Mouse (Mus musculus): ENCODE measurements around the gene Paxx.

Paxx gene

GRCm38 (mm10) chr2:25460551-25461309, at the start of gene Paxx:
Gene Paxx, minus strand, starts transcription at chr2:25461094.
- no peak; the same call in 1 of the 2 replicates for TF ChIP-seq GATA4 (IDR thresholded peaks at IDR 0.05; ENCODE audit: insufficient replicate concordance, low read length)

DNA sequence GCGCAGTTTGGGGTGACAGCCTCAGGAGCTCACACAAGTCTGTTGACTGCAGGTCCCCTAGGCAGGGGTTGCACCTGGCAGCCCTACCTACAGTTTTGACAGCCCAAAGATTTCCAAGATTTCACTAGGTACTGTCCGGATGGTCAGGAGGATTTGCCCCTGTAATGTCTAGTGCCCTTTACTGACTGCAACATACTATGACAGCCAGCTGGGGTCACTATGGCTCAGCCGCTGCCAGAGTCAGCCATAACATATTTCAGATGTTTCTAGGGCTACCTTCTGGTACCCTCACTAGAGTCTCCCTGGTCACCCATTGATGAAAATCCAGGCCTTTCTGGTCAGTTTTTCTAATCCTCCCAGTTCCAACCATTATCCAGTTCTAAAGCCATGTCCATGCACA, 49.0 kb upstream of the Paxx start:
- TF ChIP-seq GATA4 (IDR thresholded peaks at IDR 0.05; ENCODE audit: insufficient replicate concordance, low read length): no peak

GRCm38 (mm10) chr2:25506964-25507363, 46.1 kb upstream of the Paxx start:
- TF ChIP-seq GATA4 (IDR thresholded peaks at IDR 0.05; ENCODE audit: insufficient replicate concordance, low read length): no peak

DNA sequence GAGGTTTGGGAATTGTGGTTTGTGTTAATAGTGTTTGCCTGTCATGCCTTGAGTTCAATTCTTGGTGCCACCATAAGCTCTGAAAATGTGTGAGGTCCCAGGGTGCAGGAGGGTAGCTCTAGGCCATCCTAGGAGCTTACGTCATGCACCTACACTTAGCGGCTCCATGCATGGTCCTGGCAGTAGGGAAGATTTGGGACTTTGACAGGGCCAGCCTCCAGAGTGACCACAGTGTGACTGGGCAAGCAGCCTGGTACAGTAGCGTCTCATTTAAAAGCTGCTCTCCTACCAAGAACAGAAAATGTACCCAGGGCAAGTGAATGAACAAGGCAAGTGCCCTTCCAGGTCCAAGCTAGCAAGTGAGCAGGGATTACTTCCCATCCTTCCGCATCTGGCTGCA, 45.0 kb upstream of the Paxx start:
- TF ChIP-seq GATA4 (IDR thresholded peaks at IDR 0.05; ENCODE audit: insufficient replicate concordance, low read length): no peak

- TF ChIP-seq GATA4 (IDR thresholded peaks at IDR 0.05; ENCODE audit: insufficient replicate concordance, low read length): no peak
These were observed 44.1 kb upstream of the Paxx start for GRCm38 (mm10) chr2:25505000-25505399.

GRCm38 (mm10) chr2:25504538-25504937, 43.6 kb upstream of the Paxx start:
- TF ChIP-seq GATA4 (IDR thresholded peaks at IDR 0.05; ENCODE audit: insufficient replicate concordance, low read length): no peak

DNA sequence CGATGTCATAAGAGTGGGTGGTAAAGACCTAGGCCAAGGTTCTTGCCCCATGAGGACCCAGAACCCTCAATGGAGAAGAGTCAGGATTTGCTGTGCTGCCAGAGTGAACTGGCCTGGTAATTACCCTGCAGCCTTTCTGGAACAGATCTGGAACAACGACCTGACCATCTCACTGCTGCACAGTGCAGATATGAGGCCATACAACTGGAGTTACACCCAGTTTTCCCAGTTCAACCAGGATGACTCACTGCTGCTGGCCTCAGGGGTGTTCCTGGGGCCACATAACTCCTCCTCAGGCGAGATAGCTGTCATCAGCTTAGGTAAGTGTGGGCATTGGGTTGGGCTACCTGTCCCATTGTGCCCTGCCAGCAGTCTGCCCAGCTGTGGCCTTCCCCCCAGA, 41.8 kb upstream of the Paxx start:
- no peak for TF ChIP-seq GATA4 (IDR thresholded peaks at IDR 0.05; ENCODE audit: insufficient replicate concordance, low read length)

DNA sequence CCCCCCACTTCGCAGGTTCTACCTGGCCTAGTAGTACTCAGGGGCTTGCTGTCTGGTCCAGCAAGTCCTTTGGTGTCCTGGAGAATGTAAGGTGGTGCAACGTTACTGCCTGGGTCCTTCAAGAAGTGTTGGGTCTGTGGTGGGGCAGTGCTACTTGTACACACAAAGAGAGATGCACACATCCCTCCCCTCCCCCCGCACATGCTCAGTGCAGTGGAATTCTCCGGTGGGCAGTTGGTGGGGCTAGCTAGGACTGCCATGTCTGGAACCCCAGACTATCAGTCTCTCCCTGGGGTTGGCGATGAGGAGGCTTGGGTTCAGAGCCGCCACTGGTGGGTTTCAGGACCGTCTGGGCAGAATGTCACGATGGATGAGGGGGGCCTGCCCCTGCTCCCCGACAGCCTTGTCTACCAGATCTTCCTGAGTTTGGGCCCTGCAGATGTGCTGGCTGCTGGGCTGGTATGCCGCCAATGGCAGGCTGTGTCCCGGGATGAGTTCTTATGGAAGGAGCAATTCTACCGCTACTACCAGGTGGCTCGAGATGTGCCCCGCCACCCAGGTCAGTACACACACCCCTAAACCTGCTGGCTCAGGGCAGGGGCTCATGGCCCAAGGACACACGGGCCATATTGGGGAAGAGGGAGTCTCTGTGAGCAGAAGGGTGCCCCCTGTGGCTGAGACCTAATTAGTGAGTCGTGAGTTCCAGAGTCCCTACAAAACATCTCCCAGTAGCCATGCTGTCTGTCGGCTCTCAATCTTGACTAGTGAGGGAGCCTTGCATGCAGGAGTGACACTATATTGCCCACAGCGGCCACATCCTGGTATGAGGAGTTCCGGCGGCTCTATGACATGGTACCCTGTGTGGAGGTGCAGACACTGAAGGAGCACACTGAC, 40.9 kb upstream of the Paxx start, which contains the start of gene C8g:
C8g (minus strand) TSS at position 127 of the 894 bp plus-strand sequence.
- no peak for TF ChIP-seq GATA4 (IDR thresholded peaks at IDR 0.05; ENCODE audit: insufficient replicate concordance, low read length)

- TF ChIP-seq GATA4 (IDR thresholded peaks at IDR 0.05; ENCODE audit: insufficient replicate concordance, low read length): no peak
These were observed 39.9 kb upstream of the Paxx start, which contains the start of gene Fbxw5 for GRCm38 (mm10) chr2:25500576-25501405. Gene Fbxw5, plus strand, starts transcription at chr2:25500750.

GRCm38 (mm10) chr2:25500071-25500575, 39.2 kb upstream of the Paxx start:
- TF ChIP-seq GATA4 (IDR thresholded peaks at IDR 0.05; ENCODE audit: insufficient replicate concordance, low read length): no peak

DNA sequence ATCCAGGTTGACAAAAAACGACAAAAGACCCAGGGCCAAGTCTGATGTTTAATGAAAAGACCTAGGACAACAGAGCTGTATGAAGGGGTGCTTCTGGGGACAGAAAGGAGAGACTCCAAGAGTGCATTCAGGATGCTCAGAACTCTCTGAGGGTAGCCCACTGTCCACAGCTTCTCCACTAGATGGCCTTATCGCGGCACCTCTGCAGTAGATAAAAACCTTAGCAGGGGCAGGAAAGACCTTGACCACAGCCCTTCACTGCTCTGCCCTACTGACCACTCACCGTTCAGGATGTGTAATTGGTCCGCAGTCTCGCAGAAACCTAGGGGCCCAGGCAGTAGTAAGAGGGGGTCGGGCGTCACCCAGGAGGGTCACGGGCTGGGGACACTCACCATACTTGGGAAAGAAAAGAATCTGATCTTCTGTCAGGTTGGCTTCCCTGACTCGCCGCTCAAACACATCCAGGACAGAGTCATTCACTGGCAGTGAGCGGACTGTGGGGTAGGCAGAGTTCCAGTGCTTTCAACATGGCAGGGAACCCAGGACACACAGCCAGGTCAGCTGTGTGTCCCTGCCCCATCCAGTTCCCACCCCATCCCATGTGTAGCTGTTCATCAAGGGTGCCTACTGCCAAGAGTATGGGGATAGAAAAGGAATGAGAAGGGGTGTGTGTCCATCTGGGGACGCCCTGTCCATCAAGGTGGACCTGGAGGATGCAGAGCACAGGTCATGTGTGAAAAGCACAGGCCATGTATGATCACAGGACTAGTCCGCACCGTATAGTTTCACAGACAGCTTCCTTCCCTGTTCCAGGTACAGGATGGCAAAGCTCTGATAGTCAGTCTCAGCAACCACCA, 38.0 kb upstream of the Paxx start:
- TF ChIP-seq GATA4 (IDR thresholded peaks at IDR 0.05; ENCODE audit: insufficient replicate concordance, low read length): no peak

- TF ChIP-seq GATA4 (IDR thresholded peaks at IDR 0.05; ENCODE audit: insufficient replicate concordance, low read length): no peak
These were observed 37.1 kb upstream of the Paxx start for GRCm38 (mm10) chr2:25497846-25498575.

DNA sequence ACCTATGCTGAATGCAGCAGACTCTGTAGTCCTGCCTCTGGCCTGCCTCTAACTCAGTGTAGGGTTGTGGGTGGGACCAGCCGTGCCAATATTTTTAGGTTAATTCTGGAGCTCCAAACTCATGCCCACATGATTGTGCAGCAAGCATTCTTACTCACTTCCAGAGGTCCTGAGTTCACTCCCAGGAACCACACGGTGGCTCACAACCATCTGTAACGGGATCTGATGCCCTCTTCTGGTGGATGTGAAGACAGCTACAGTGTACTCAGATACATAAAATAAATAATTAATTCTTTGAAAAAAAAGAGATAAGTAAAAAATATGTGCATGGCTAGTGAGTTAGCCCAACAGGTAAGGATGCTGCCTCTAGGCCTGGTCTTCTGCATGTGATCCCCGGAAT, 35.6 kb upstream of the Paxx start:
- TF ChIP-seq GATA4 (IDR thresholded peaks at IDR 0.05; ENCODE audit: insufficient replicate concordance, low read length): no peak
